Mouse (Mus musculus): ENCODE data around the gene Arap1. TPM values are rescaled to one million over a fixed set of nuclear protein-coding genes. Genes with fewer than 3 reads are reported as not detected.

Gene Arap1
- polyA plus RNA-seq, 1 experiment from 2014 or later, result 75.5 TPM

DNA sequence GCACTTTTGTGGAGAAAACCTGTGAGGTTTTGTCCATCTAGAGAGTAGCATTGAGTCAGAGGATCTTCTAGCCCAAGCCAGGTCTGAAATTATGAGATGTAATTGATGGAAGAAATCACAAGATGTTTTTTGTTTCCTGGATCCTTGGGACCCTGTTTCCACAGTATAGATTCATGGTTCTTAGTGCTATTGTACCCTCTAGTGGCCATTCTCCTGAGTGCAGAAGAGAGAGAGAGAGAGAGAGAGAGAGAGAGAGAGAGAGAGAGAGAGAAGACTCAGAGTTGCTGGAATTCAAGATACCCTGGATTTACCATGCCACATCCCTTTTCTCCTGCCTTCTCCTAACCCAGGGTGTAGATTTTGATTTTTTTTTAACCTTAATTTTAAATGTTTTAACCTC, 26.3 kb downstream of the Arap1 start:
- H3K4me2 ChIP-seq (ENCODE audit: low read depth, low read length), result no peak overlapping the region
- H3K4me3 ChIP-seq (ENCODE audit: low read depth, low read length), result no peak overlapping the region
- no peaks in the 10 kb centered on the region for H3K27me3 ChIP-seq (replicated peaks; ENCODE audit: control insufficient read depth, insufficient read depth, low read length)
- no peaks in the 10 kb centered on the region for H3K36me3 ChIP-seq (ENCODE audit: control insufficient read depth, insufficient read depth, low read length)
- no peak overlapping the region for H3K9ac ChIP-seq (ENCODE audit: low read depth, low read length)
- peaks cover 5% of the 10 kb centered on the region; the same call in 1 of the 2 replicates for H3K4me1 ChIP-seq (ENCODE audit: control insufficient read depth, insufficient read depth, low read length)
- DNase-seq (ENCODE audit: low spot score) (peak; percentile 83), ATAC-seq (ENCODE audit: low read depth) (peak; percentile 42; the same call in 1 of the 2 replicates)
- no peaks in the 10 kb centered on the region for H3K9me3 ChIP-seq (ENCODE audit: control insufficient read depth, low read length)
- no peak overlapping the region for H3K27ac ChIP-seq (replicated peaks; ENCODE audit: low read depth, low read length)

DNA sequence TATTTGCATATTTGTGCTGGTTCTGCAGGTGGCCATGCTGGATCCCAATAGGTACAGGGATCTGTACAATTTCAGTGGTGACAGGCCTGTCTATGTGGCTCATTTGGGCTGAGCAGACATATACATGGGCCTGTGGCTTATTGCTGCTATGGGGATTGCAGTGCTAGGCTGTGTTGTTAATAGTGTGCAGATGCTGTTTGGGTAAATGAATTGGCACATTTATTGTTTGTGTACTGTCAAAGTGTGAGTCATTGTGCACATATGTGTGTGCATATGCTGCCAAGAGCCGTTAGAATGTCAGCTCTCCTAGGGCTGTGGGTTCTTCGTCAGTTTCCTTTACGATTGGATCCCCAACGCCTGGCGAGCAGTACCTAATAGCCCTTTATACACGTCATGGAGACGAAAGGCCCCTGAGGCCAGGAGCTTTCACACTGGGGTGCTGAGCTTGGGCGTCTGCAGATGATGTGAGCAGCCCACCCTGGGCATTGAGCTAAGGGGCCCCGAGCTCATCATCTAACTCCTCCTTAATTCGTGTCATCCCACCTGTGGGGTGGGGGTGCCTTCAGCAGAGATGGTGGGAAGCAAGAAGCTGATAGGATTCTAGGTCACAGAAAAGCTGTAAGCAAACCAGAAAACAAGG, 29.0 kb downstream of the Arap1 start:
- Histone ChIP-seq H3K4me1 (ENCODE audit: control insufficient read depth, insufficient read depth, low read length) (peaks cover 5% of the 10 kb centered on the region; the same call in 1 of the 2 replicates), H3K4me2 (ENCODE audit: low read depth, low read length) (no peak overlapping the region), H3K27me3 (replicated peaks; ENCODE audit: control insufficient read depth, insufficient read depth, low read length) (no peaks in the 10 kb centered on the region), H3K9ac (ENCODE audit: low read depth, low read length) (no peak overlapping the region), H3K4me3 (ENCODE audit: low read depth, low read length) (no peak overlapping the region), H3K27ac (replicated peaks; ENCODE audit: low read depth, low read length) (no peak overlapping the region), H3K9me3 (ENCODE audit: control insufficient read depth, low read length) (no peaks in the 10 kb centered on the region), H3K36me3 (ENCODE audit: control insufficient read depth, insufficient read depth, low read length) (no peaks in the 10 kb centered on the region)
- ATAC-seq (ENCODE audit: low read depth) (peak; percentile 3; the same call in 1 of the 2 replicates), DNase-seq (ENCODE audit: low spot score) (peak; percentile 56)
- WGBS, result 71% methylated on average over 10 of the region's 10 CpGs

DNA sequence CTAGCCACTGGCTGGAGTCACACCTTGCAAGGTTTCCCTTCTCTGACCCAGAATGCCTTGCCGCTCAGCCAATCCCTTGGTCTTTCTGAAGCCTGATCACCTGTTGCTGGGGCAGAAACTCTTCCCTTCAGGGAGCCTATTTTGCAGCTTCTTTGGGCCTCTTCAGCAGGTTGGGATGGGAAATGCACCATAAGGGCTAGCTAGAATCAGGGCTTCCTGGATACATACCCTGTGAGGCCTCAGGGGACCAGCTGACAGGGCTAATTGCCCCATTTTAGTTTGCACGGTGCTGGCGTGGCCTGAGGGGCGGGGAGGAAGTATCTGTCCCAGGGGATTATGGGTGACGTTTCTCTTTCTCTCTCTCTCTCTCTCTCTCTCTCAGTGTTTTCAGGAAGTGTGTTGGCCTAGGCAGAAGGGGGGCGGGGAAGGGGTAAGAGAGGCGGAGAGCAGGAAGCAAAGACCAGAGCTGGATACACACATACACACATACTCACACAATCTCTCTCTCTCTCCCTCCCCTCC, 29.9 kb downstream of the Arap1 start:
- H3K4me2 ChIP-seq (ENCODE audit: low read depth, low read length), result peak overlapping the region; percentile 42
- peaks cover 5% of the 10 kb centered on the region; the same call in 1 of the 2 replicates for H3K4me1 ChIP-seq (ENCODE audit: control insufficient read depth, insufficient read depth, low read length)
- H3K4me3 ChIP-seq (ENCODE audit: low read depth, low read length), result peak overlapping the region; percentile 19; the same call in 1 of the 2 replicates
- no peaks in the 10 kb centered on the region for H3K9me3 ChIP-seq (ENCODE audit: control insufficient read depth, low read length)
- peak; percentile 72 for ATAC-seq (ENCODE audit: low read depth)
- no peaks in the 10 kb centered on the region for H3K36me3 ChIP-seq (ENCODE audit: control insufficient read depth, insufficient read depth, low read length)
- DNase-seq (ENCODE audit: low spot score), result peak; percentile 81
- H3K9ac ChIP-seq (ENCODE audit: low read depth, low read length), result peak overlapping the region; percentile 43; the same call in 1 of the 2 replicates
- H3K27ac ChIP-seq (replicated peaks; ENCODE audit: low read depth, low read length), result peak overlapping the region; percentile 71
- 17% methylated on average over 7 of the region's 7 CpGs for WGBS
- no peaks in the 10 kb centered on the region for H3K27me3 ChIP-seq (replicated peaks; ENCODE audit: control insufficient read depth, insufficient read depth, low read length)

DNA sequence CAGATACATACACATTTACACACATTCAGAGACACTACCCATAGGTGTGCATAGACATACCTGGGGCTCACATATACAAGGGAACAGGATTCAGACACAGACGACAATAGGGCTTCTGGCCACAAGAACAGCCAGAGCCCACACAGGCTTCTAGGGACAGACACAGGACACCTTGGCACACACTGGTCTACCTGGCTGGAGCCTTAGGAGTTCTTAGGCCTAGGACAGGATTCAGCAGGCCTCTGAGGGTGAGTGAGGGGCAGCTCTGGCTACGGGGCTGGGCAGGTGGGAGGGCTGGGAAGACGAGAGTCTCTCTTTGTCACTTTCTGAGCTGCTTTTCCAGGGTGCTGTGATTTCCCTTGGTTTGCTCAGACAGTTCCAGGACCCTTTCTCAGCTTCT, 30.4 kb downstream of the Arap1 start:
- peak overlapping the region; percentile 19; the same call in 1 of the 2 replicates for H3K4me3 ChIP-seq (ENCODE audit: low read depth, low read length)
- ATAC-seq (ENCODE audit: low read depth), result no peak

DNA sequence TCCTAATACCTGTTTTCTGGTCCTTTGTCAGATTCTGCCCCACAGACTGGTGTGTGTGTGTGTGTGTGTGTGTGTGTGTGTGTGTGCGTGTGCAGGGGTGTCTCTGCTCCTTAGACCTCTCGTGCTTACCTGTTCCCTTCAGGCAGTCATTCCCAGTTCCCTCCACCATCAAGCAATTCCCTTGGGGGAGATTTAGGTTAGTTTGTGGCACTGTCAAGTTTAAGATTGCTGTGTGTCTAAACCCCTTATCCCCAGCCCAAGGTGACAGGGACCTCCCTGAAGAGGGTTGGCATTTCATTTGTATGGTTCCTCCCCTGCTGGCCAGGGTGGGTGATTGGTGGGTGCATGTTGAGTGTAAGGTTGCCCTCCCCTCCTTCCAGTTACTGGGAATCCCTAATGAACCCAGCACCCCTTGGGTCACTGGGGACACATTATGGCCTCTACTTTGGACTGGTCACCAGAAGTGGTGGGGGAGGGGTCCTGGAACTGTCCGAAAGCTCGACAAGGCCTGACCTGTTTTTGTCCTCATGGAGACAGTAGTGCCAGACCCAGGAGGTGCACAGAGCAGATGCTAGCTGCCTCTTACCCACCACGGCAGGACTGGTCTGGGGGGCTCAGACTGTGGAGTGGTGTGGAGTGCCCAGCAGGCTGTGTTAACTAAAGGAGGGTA, 31.1 kb downstream of the Arap1 start:
- H3K9me3 ChIP-seq (ENCODE audit: control insufficient read depth, low read length), result no peaks in the 10 kb centered on the region
- DNase-seq (ENCODE audit: low spot score), result no peak
- peak overlapping the region; percentile 42 for H3K4me2 ChIP-seq (ENCODE audit: low read depth, low read length)
- ATAC-seq (ENCODE audit: low read depth), result no peak
- H3K27ac ChIP-seq (replicated peaks; ENCODE audit: low read depth, low read length), result peak overlapping the region; percentile 71; the same call in 1 of the 2 replicates
- H3K27me3 ChIP-seq (replicated peaks; ENCODE audit: control insufficient read depth, insufficient read depth, low read length), result no peaks in the 10 kb centered on the region
- peak overlapping the region; percentile 43 for H3K9ac ChIP-seq (ENCODE audit: low read depth, low read length)
- WGBS, result 46% methylated on average over 5 of the region's 5 CpGs
- no peak overlapping the region for H3K4me3 ChIP-seq (ENCODE audit: low read depth, low read length)
- H3K4me1 ChIP-seq (ENCODE audit: control insufficient read depth, insufficient read depth, low read length), result peaks cover 5% of the 10 kb centered on the region; the same call in 1 of the 2 replicates
- H3K36me3 ChIP-seq (ENCODE audit: control insufficient read depth, insufficient read depth, low read length), result no peaks in the 10 kb centered on the region

More for the DNA sequence above, 30.4 kb downstream of the Arap1 start:
- no peak for DNase-seq (ENCODE audit: low spot score)
- Histone ChIP-seq H3K27me3 (replicated peaks; ENCODE audit: control insufficient read depth, insufficient read depth, low read length) (no peaks in the 10 kb centered on the region), H3K36me3 (ENCODE audit: control insufficient read depth, insufficient read depth, low read length) (no peaks in the 10 kb centered on the region), H3K9me3 (ENCODE audit: control insufficient read depth, low read length) (no peaks in the 10 kb centered on the region), H3K4me1 (ENCODE audit: control insufficient read depth, insufficient read depth, low read length) (peaks cover 5% of the 10 kb centered on the region; the same call in 1 of the 2 replicates), H3K9ac (ENCODE audit: low read depth, low read length) (peak overlapping the region; percentile 43), H3K27ac (replicated peaks; ENCODE audit: low read depth, low read length) (peak overlapping the region; percentile 71), H3K4me2 (ENCODE audit: low read depth, low read length) (peak overlapping the region; percentile 42)
- WGBS, result 40% methylated on average over 3 of the region's 3 CpGs

DNA sequence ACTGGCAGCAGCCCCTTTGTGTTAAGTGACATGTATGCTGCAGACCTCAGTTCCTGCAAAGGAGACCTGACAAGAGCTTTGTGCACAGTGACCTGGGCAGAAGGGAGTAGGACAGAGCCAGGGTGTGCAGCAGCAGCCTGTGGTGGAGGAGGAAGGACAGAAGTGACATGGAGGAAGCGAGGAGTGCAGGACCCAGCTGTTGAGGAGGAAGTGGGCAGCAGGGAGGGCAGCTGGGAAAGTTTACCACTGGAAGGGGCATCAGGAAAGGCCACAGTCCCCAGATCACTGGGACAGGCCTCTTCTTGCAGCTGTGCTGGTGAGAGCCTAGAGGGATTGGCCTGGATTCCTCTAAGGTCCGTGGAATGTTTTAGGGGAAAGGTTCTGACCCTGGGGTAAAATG, 31.9 kb downstream of the Arap1 start:
- H3K36me3 ChIP-seq (ENCODE audit: control insufficient read depth, insufficient read depth, low read length), result no peaks in the 10 kb centered on the region
- no peak overlapping the region for H3K4me3 ChIP-seq (ENCODE audit: low read depth, low read length)
- H3K9ac ChIP-seq (ENCODE audit: low read depth, low read length), result peak overlapping the region; percentile 43; the same call in 1 of the 2 replicates
- H3K9me3 ChIP-seq (ENCODE audit: control insufficient read depth, low read length), result no peaks in the 10 kb centered on the region
- no peak overlapping the region for H3K27ac ChIP-seq (replicated peaks; ENCODE audit: low read depth, low read length)
- ATAC-seq (ENCODE audit: low read depth) (no peak), DNase-seq (ENCODE audit: low spot score) (no peak)
- peaks cover 5% of the 10 kb centered on the region; the same call in 1 of the 2 replicates for H3K4me1 ChIP-seq (ENCODE audit: control insufficient read depth, insufficient read depth, low read length)
- 0 out of 2 replicates have a peak overlapping the region, but pooled peaks have one; percentile 42 for H3K4me2 ChIP-seq (ENCODE audit: low read depth, low read length)
- 49% methylated on average over 2 of the region's 2 CpGs for WGBS
- no peaks in the 10 kb centered on the region for H3K27me3 ChIP-seq (replicated peaks; ENCODE audit: control insufficient read depth, insufficient read depth, low read length)

DNA sequence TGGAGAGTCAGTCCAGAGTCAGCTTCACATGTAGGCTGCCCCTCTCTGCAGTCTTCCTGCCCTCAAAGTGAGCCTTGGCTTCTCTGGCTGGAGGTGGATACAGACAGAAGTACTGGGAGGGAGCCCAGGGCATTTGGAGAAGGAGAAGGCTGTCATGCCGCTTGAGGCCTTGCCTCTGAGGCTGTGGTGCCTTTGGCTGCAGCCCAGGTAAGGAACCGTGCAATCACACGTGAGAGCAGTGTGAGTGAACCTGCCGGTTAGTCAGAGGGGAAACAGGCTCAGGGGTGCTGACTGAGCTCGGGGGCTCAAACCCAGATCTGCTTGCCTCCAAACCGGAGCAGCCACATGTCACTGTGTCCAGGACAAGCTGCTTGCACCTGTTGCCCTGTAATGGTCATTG, 33.6 kb downstream of the Arap1 start:
- Histone ChIP-seq H3K36me3 (ENCODE audit: control insufficient read depth, insufficient read depth, low read length) (no peaks in the 10 kb centered on the region), H3K9me3 (ENCODE audit: control insufficient read depth, low read length) (no peaks in the 10 kb centered on the region), H3K4me1 (ENCODE audit: control insufficient read depth, insufficient read depth, low read length) (peaks cover 17% of the 10 kb centered on the region), H3K4me2 (ENCODE audit: low read depth, low read length) (no peak overlapping the region), H3K27ac (replicated peaks; ENCODE audit: low read depth, low read length) (no peak overlapping the region), H3K9ac (ENCODE audit: low read depth, low read length) (no peak overlapping the region), H3K27me3 (replicated peaks; ENCODE audit: control insufficient read depth, insufficient read depth, low read length) (no peaks in the 10 kb centered on the region), H3K4me3 (ENCODE audit: low read depth, low read length) (no peak overlapping the region)
- ATAC-seq (ENCODE audit: low read depth) (no peak), DNase-seq (ENCODE audit: low spot score) (no peak)
- WGBS, result 57% methylated on average over 6 of the region's 6 CpGs

DNA sequence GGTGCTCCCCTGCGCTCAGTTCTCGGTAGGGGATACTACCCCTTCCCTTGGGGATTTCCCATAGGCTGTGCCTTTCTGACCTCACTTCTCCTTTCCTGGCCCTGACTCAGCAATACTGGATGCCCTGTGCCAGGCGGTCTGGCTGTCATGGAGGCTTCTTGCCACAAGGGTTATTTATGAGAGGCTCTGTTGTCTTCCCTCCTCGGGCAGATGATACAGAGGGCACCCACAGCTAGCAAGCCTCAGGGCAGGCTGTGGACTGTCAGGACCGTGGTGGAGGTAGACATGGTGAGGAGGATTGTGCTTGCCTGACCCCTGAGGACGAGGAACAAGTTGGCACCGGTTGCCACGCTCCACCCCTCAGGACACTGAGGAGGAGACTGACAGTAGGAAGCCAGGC, 34.5 kb downstream of the Arap1 start:
- Histone ChIP-seq H3K4me1 (ENCODE audit: control insufficient read depth, insufficient read depth, low read length) (peaks cover 17% of the 10 kb centered on the region), H3K36me3 (ENCODE audit: control insufficient read depth, insufficient read depth, low read length) (no peaks in the 10 kb centered on the region), H3K9ac (ENCODE audit: low read depth, low read length) (no peak overlapping the region), H3K4me2 (ENCODE audit: low read depth, low read length) (no peak overlapping the region), H3K9me3 (ENCODE audit: control insufficient read depth, low read length) (no peaks in the 10 kb centered on the region), H3K27me3 (replicated peaks; ENCODE audit: control insufficient read depth, insufficient read depth, low read length) (no peaks in the 10 kb centered on the region), H3K27ac (replicated peaks; ENCODE audit: low read depth, low read length) (no peak overlapping the region), H3K4me3 (ENCODE audit: low read depth, low read length) (no peak overlapping the region)
- DNase-seq (ENCODE audit: low spot score) (no peak), ATAC-seq (ENCODE audit: low read depth) (no peak)
- WGBS, result 63% methylated on average over 8 of the region's 8 CpGs

Measured in embryonic facial prominence, embryonic 14.5 days (tissue).